ENCODE assay signal across 8 mouse cellular contexts in genomic region chr7:116307099-116307870, GRCm38 (mm10). TPM values are rescaled to one million over a fixed set of nuclear protein-coding genes. Genes with fewer than 3 reads are reported as not detected.
DNase-seq lines count a peak whose midpoint lies in the region; ATAC-seq and TF ChIP-seq lines count a peak whose summit lies in the region.

No protein-coding gene starts in this region.

- WGBS in hindbrain, embryonic 13.5 days, result under 1% methylated on average over 49 of the region's 63 CpGs
- WGBS in small intestine, adult 2 months, result under 1% methylated on average over 61 of the region's 63 CpGs

- intact Hi-C loops in left cerebral cortex, postnatal 36 days (cut with DNase I), result loop anchor here (5.0 kb wide), 1 partner anchor 45 kb away; no protein-coding TSS in a partner anchor

- ATAC-seq in hindbrain, embryonic 13.5 days (ENCODE audit: low FRiP score), result peak; percentile 86
- peak; percentile 53 for ATAC-seq in megakaryocyte-erythroid progenitor cell, adult 5-6 weeks (replicated peaks; ENCODE audit: low FRiP score, low TSS enrichment, poor library complexity, severe bottlenecking)

- no peaks in the 10 kb centered on the region for H3K36me3 ChIP-seq in hindbrain, embryonic 13.5 days
- H3K36me3 ChIP-seq in small intestine, adult 2 months (ENCODE audit: control insufficient read depth, insufficient read depth, low read length), result no peaks in the 10 kb centered on the region

- H3K4me1 ChIP-seq in hindbrain, embryonic 13.5 days (replicated peaks), result peaks cover 26% of the 10 kb centered on the region
- peaks cover 6% of the 10 kb centered on the region for H3K4me1 ChIP-seq in small intestine, adult 2 months (ENCODE audit: control insufficient read depth, insufficient read depth, insufficient read length, low read length)

- peak overlapping the region; percentile 64; the same call in 1 of the 2 replicates for H3K27ac ChIP-seq in hindbrain, embryonic 13.5 days
- peak overlapping the region; percentile 75 for H3K27ac ChIP-seq in small intestine, adult 2 months (ENCODE audit: insufficient read depth, low read depth, low read length)

- H3K4me2 ChIP-seq in hindbrain, embryonic 13.5 days, result peak overlapping the region; percentile 99

- peak overlapping the region; percentile 75 for H3K4me3 ChIP-seq in hindbrain, embryonic 13.5 days
- H3K4me3 ChIP-seq in small intestine, adult 2 months (ENCODE audit: low read depth, low read length), result peak overlapping the region; percentile 83

- DNase-seq in spleen, adult 12 weeks (ENCODE audit: low spot score), result peak; percentile 53
- DNase-seq in spleen, postnatal 36 days (ENCODE audit: low spot score in 2 of 2), result no peak
- DNase-seq in cerebellum, postnatal 14 days, result peak; percentile 75 to 79
- DNase-seq in frontal cortex, postnatal 36 days (ENCODE audit: low spot score in 2 of 2), result peak; percentile 25 to 32
- peak; percentile 24 to 29 for DNase-seq in left cerebral cortex, postnatal 36 days (ENCODE audit: low spot score in 2 of 2)

- TF ChIP-seq POLR2A in small intestine, adult 2 months (IDR thresholded peaks at IDR 0.05; ENCODE audit: low read depth, low read length), result peak; percentile 33

- TF ChIP-seq CTCF in small intestine, adult 2 months (IDR thresholded peaks at IDR 0.05; ENCODE audit: extremely low read depth, insufficient read length, insufficient replicate concordance, low read depth, low read length), result no peak

- peaks cover 34% of the 10 kb centered on the region for H3K27me3 ChIP-seq in hindbrain, embryonic 13.5 days
- no peaks in the 10 kb centered on the region for H3K27me3 ChIP-seq in small intestine, adult 2 months (ENCODE audit: control insufficient read depth, insufficient read depth, low read length)

- no peaks in the 10 kb centered on the region for H3K9me3 ChIP-seq in hindbrain, embryonic 13.5 days

- peak overlapping the region; percentile 72 for H3K9ac ChIP-seq in hindbrain, embryonic 13.5 days

RNA-seq across cellular contexts. Expression of gene Plekha7, which starts 0.9 kb away (rescaled TPM):
- 6.5 and 6.8 TPM in 2 replicates for polyA plus RNA-seq in hindbrain, embryonic 13.5 days (2015; fragmentation: Nextera tagmentation; extraction: Ambion mirVana)
- 10 to 100 TPM; 22.0 to 24.8 TPM for total RNA-seq in left cerebral cortex, postnatal 36 days (2021)
- 0.82 and 1.6 TPM in 2 replicates for total RNA-seq in megakaryocyte-erythroid progenitor cell, adult 5-6 weeks (2014; fragmentation: Nextera tagmentation)
- total RNA-seq in megakaryocyte-erythroid progenitor cell, adult 5-6 weeks (2017), result 0.42 and 0.72 TPM in 2 replicates
- polyA plus RNA-seq in small intestine, adult 2 months (2012; rRNA removed), result 18.8 and 38.2 TPM in 2 replicates

RNA-seq across cellular contexts. Expression of gene Rps13, which starts 26.7 kb away (rescaled TPM):
- 563 and 564 TPM in 2 replicates for polyA plus RNA-seq in hindbrain, embryonic 13.5 days (2015; fragmentation: Nextera tagmentation; extraction: Ambion mirVana)
- 100 to 1,000 TPM; 185 to 202 TPM for total RNA-seq in left cerebral cortex, postnatal 36 days (2021)
- total RNA-seq in megakaryocyte-erythroid progenitor cell, adult 5-6 weeks (2014; fragmentation: Nextera tagmentation), result 3,141 and 3,255 TPM in 2 replicates
- total RNA-seq in megakaryocyte-erythroid progenitor cell, adult 5-6 weeks (2017), result 4,519 and 5,406 TPM in 2 replicates
- 15.1 and 40.2 TPM in 2 replicates for polyA plus RNA-seq in small intestine, adult 2 months (2012; rRNA removed)

Comparison
In these comparisons a context has a peak if more than half of its experiments do, and no peak if none do; other contexts are left out.
1. DNase-seq: peak in spleen, adult 12 weeks (single experiment), cerebellum, postnatal 14 days (2 of 2), frontal cortex, postnatal 36 days (2 of 2) and left cerebral cortex, postnatal 36 days (2 of 2); none in spleen, postnatal 36 days (0 of 2).
2. RNA of gene Plekha7, which starts 0.9 kb away (total RNA-seq): 22.0 to 24.8 TPM in left cerebral cortex, postnatal 36 days; 0.42 to 1.6 TPM in megakaryocyte-erythroid progenitor cell, adult 5-6 weeks; every median in the first group is over 4 times any median in the second.
3. RNA of gene Rps13, which starts 26.7 kb away (total RNA-seq): 3,141 to 5,406 TPM in megakaryocyte-erythroid progenitor cell, adult 5-6 weeks; 185 to 202 TPM in left cerebral cortex, postnatal 36 days; every median in the first group is over 10 times any median in the second.